Mouse (Mus musculus) cerebellum, adult 18-20 months (tissue): ENCODE results near the gene 2210011C24Rik.
A peak's percentile ranks its signal among the peaks of the same experiment; 100 is the strongest.
"Not testable (repeated sequence)": the region's sequence is repeated elsewhere in the genome, so short reads cannot be mapped to it uniquely, and the experiment has no call there.

Source experiments
- DNase-seq, 2 experiments: peaks; one replicate each; pipeline ENCODE4 v3.0.0; 2021

Gene 2210011C24Rik

GRCm38 (mm10) chr8:83992488-83992887, 19.5 kb downstream of the 2210011C24Rik start:
- no peak for DNase-seq

GRCm38 (mm10) chr8:83990170-83990569, 21.8 kb downstream of the 2210011C24Rik start:
- no peak for DNase-seq

GRCm38 (mm10) chr8:83989243-83989642, 22.7 kb downstream of the 2210011C24Rik start:
- DNase-seq = no peak

- not testable (repeated sequence) for DNase-seq
Observed at GRCm38 (mm10) chr8:83983222-83983621, 28.7 kb downstream of the 2210011C24Rik start.

- DNase-seq = no peak
Observed at GRCm38 (mm10) chr8:83982449-83982848, 29.5 kb downstream of the 2210011C24Rik start.

GRCm38 (mm10) chr8:83981533-83981932, 30.4 kb downstream of the 2210011C24Rik start:
- DNase-seq = no peak

GRCm38 (mm10) chr8:83980845-83981244, 31.1 kb downstream of the 2210011C24Rik start:
- no peak for DNase-seq

- no peak for DNase-seq
Observed at GRCm38 (mm10) chr8:83980250-83980649, 31.7 kb downstream of the 2210011C24Rik start.

- DNase-seq = no peak
Observed at GRCm38 (mm10) chr8:83978200-83978599, 33.8 kb downstream of the 2210011C24Rik start.

- no peak for DNase-seq
Observed at GRCm38 (mm10) chr8:83977646-83978045, 34.3 kb downstream of the 2210011C24Rik start.

- DNase-seq = no peak
Observed at GRCm38 (mm10) chr8:83976779-83977350, 35.1 kb downstream of the 2210011C24Rik start.

- DNase-seq = no peak
Observed at GRCm38 (mm10) chr8:83976101-83976630, 35.8 kb downstream of the 2210011C24Rik start.

GRCm38 (mm10) chr8:83974521-83974920, 37.5 kb downstream of the 2210011C24Rik start:
- no peak for DNase-seq

GRCm38 (mm10) chr8:83973161-83974031, 38.6 kb downstream of the 2210011C24Rik start:
- peak; percentile 33 to 45 for DNase-seq

GRCm38 (mm10) chr8:83972150-83973120, 39.5 kb downstream of the 2210011C24Rik start, which contains the start of gene Prkaca:
Prkaca (plus strand) TSS chr8:83972993.
- peak; percentile 97 to 100 for DNase-seq

- no peak for DNase-seq
Observed at GRCm38 (mm10) chr8:83971661-83972060, 40.3 kb downstream of the 2210011C24Rik start.

GRCm38 (mm10) chr8:83971121-83971520, 40.9 kb downstream of the 2210011C24Rik start:
- DNase-seq = no peak

- DNase-seq = no peak
Observed at GRCm38 (mm10) chr8:83967701-83968100, 44.3 kb downstream of the 2210011C24Rik start.

GRCm38 (mm10) chr8:83964015-83964765, 47.8 kb downstream of the 2210011C24Rik start:
- DNase-seq = no peak
